Mouse (Mus musculus): ENCODE data around the gene Gale. TPM values are rescaled to one million over a fixed set of nuclear protein-coding genes. Genes with fewer than 3 reads are reported as not detected.

Gene Gale
- polyA plus RNA-seq, 1 experiment = not detected

- 5% methylated on average over 15 of the region's 15 CpGs for WGBS
- H3K4me1 ChIP-seq (ENCODE audit: control insufficient read depth, insufficient read depth, low read length) = peaks cover 14% of the 10 kb centered on the region
- no peak for TF ChIP-seq CTCF (IDR thresholded peaks at IDR 0.05; ENCODE audit: insufficient read depth, low read depth, low read length)
- no peak for TF ChIP-seq POLR2A (IDR thresholded peaks at IDR 0.05; ENCODE audit: insufficient read depth, low read depth, low read length)
- H3K4me3 ChIP-seq (ENCODE audit: insufficient read depth, low read depth, low read length) = peak overlapping the region; percentile 82
- peak overlapping the region; percentile 90 for H3K27ac ChIP-seq (ENCODE audit: insufficient read depth, low read depth, low read length)
Observed at GRCm38 (mm10) chr4:135962946-135963345, 581 bp upstream of the Gale start.

- Histone ChIP-seq H3K4me3 (ENCODE audit: insufficient read depth, low read depth, low read length) (peak overlapping the region; percentile 82), H3K27ac (ENCODE audit: insufficient read depth, low read depth, low read length) (0 out of 2 replicates have a peak overlapping the region, but pooled peaks have one; percentile 65), H3K4me1 (ENCODE audit: control insufficient read depth, insufficient read depth, low read length) (peaks cover 14% of the 10 kb centered on the region)
- TF ChIP-seq POLR2A (IDR thresholded peaks at IDR 0.05; ENCODE audit: insufficient read depth, low read depth, low read length) (no peak), CTCF (IDR thresholded peaks at IDR 0.05; ENCODE audit: insufficient read depth, low read depth, low read length) (no peak; the same call in 1 of the 2 replicates)
- 2% methylated on average over 12 of the region's 12 CpGs for WGBS
Observed at GRCm38 (mm10) chr4:135964426-135964825, 899 bp downstream of the Gale start.

DNA sequence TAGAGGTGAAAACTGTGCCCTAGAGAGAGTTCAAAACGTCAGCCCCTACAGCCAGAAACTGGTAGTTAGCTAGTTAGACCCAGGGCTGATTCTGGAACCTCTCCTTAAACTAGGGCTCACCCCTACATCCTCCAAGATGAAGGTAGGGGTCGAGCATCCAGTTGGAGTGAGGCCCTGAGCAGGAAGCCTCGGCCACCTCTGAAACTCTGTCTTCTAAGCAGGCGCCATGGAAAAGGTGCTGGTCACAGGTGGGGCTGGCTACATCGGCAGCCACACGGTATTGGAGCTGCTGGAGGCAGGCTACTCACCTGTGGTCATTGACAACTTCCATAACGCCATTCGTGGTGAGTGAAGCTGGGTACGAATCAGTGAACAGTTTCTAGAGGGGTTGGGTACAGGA, 1.6 kb downstream of the Gale start:
- Histone ChIP-seq H3K27ac (ENCODE audit: insufficient read depth, low read depth, low read length) (no peak overlapping the region), H3K4me3 (ENCODE audit: insufficient read depth, low read depth, low read length) (no peak overlapping the region), H3K4me1 (ENCODE audit: control insufficient read depth, insufficient read depth, low read length) (peaks cover 18% of the 10 kb centered on the region)
- TF ChIP-seq POLR2A (IDR thresholded peaks at IDR 0.05; ENCODE audit: insufficient read depth, low read depth, low read length) (no peak), CTCF (IDR thresholded peaks at IDR 0.05; ENCODE audit: insufficient read depth, low read depth, low read length) (no peak)
- WGBS = 79% methylated on average over 9 of the region's 9 CpGs

- TF ChIP-seq POLR2A (IDR thresholded peaks at IDR 0.05; ENCODE audit: insufficient read depth, low read depth, low read length) (no peak), CTCF (IDR thresholded peaks at IDR 0.05; ENCODE audit: insufficient read depth, low read depth, low read length) (no peak)
- peaks cover 26% of the 10 kb centered on the region for H3K4me1 ChIP-seq (ENCODE audit: control insufficient read depth, insufficient read depth, low read length)
- no peak overlapping the region for H3K4me3 ChIP-seq (ENCODE audit: insufficient read depth, low read depth, low read length)
- H3K27ac ChIP-seq (ENCODE audit: insufficient read depth, low read depth, low read length) = no peak overlapping the region
- 92% methylated on average over 16 of the region's 16 CpGs for WGBS
Observed at GRCm38 (mm10) chr4:135966283-135966682, 2.8 kb downstream of the Gale start.

DNA sequence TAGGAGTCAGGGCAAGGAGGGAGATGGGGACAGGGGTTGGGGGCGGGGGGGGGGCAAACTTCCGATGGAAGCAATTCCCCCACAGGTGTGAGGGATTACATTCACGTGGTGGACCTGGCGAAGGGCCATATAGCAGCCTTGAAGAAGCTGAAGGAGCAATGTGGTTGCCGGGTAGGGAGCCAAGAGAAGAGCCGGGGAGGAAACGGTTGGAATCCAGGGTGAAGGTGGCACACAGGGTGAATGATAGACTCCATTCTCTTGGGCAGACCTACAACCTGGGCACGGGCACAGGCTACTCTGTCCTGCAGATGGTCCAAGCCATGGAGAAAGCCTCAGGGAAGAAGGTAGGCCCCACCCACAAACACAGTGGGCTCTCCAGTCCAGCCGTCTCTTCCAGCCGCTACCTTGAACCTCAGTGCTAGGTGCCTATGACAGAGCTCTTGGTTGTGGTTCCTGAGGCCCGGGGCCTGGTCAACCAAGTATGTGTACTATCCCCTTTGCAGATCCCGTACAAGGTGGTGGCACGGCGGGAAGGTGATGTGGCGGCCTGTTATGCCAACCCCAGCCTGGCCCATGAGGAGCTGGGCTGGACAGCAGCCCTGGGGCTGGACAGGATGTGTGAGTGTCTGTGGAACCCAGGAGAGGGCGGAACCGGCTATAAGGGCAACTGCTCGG, 3.7 kb downstream of the Gale start:
- TF ChIP-seq CTCF (IDR thresholded peaks at IDR 0.05; ENCODE audit: insufficient read depth, low read depth, low read length) = no peak
- TF ChIP-seq POLR2A (IDR thresholded peaks at IDR 0.05; ENCODE audit: insufficient read depth, low read depth, low read length) = no peak
- Histone ChIP-seq H3K4me3 (ENCODE audit: insufficient read depth, low read depth, low read length) (no peak overlapping the region), H3K27ac (ENCODE audit: insufficient read depth, low read depth, low read length) (no peak overlapping the region), H3K4me1 (ENCODE audit: control insufficient read depth, insufficient read depth, low read length) (peaks cover 33% of the 10 kb centered on the region)
- 89% methylated on average over 18 of the region's 18 CpGs for WGBS

DNA sequence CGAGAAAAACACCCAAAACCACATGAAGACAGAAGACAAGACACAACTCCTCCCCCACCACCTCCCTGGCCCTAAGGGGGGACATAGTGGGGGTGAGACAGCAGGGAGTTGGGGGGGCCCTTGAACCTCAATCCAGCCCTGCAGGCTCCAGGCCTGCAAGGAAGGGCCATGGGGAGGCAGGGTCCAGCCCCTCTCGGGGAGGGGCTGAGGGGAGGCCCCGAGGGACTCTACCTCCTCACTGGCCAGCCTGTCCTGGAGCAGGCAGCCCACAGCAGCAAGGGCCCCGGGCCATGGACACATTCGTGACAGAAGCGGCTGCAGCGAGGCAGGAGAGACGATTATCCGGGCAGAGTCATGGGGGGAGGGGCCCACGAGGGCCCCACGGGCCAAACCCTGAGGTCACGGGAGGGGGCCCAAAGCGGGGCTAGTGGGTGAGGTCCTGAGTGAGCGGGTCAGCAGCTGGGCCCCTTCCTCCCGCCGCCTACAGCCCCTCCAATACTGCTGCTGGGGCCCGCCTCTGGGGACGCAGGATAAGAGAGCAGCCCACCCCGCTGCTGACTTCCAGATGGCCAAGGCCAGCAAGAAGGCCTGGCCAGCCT, 4.8 kb downstream of the Gale start:
- TF ChIP-seq POLR2A (IDR thresholded peaks at IDR 0.05; ENCODE audit: insufficient read depth, low read depth, low read length) = no peak
- no peak for TF ChIP-seq CTCF (IDR thresholded peaks at IDR 0.05; ENCODE audit: insufficient read depth, low read depth, low read length)
- 78% methylated on average over 19 of the region's 19 CpGs for WGBS
- Histone ChIP-seq H3K4me1 (ENCODE audit: control insufficient read depth, insufficient read depth, low read length) (peaks cover 33% of the 10 kb centered on the region), H3K27ac (ENCODE audit: insufficient read depth, low read depth, low read length) (no peak overlapping the region), H3K4me3 (ENCODE audit: insufficient read depth, low read depth, low read length) (no peak overlapping the region)

DNA sequence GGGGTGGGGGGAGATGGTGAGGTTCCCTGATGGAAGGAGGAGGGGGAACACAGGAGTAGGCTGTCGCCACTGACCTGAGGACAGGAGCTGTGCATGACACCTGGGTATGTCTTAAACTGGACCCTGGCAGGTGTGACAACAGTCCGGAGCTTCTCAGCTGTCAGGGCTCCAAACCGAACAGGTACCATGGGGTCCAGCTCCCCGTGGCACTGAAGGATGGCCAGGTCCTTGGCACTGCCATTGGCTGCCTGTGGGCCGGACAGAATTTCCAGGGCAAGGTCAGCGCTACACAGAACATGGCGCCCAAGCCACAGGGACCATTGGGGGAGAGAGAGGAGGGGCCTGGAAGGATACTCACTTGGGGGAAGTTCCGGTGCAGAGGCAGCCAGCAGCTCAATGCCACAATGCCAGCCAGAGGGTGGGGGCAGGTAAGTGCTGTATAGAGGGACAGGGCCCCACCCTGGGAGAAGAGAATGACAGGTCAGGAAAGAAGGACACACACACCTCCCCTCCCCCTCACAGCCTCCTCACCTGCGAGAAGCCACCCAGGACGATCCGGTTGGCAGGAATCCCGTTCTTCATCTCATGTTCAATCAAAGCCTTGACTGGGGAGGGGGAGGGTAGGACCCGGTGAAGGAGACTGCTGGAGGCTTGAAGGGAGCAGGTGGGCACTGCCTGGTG, 5.7 kb downstream of the Gale start:
- H3K4me1 ChIP-seq (ENCODE audit: control insufficient read depth, insufficient read depth, low read length) = peaks cover 30% of the 10 kb centered on the region
- 0 out of 2 replicates have a peak, but pooled peaks have one; percentile 18 for TF ChIP-seq POLR2A (IDR thresholded peaks at IDR 0.05; ENCODE audit: insufficient read depth, low read depth, low read length)
- TF ChIP-seq CTCF (IDR thresholded peaks at IDR 0.05; ENCODE audit: insufficient read depth, low read depth, low read length) = no peak
- H3K4me3 ChIP-seq (ENCODE audit: insufficient read depth, low read depth, low read length) = no peak overlapping the region
- WGBS = 88% methylated on average over 13 of the region's 13 CpGs
- H3K27ac ChIP-seq (ENCODE audit: insufficient read depth, low read depth, low read length) = no peak overlapping the region

- no peak for TF ChIP-seq POLR2A (IDR thresholded peaks at IDR 0.05; ENCODE audit: insufficient read depth, low read depth, low read length)
- no peak for TF ChIP-seq CTCF (IDR thresholded peaks at IDR 0.05; ENCODE audit: insufficient read depth, low read depth, low read length)
- no peak overlapping the region for H3K4me3 ChIP-seq (ENCODE audit: insufficient read depth, low read depth, low read length)
- no peak overlapping the region for H3K27ac ChIP-seq (ENCODE audit: insufficient read depth, low read depth, low read length)
- H3K4me1 ChIP-seq (ENCODE audit: control insufficient read depth, insufficient read depth, low read length) = peaks cover 20% of the 10 kb centered on the region
- WGBS = 84% methylated on average over 11 of the region's 11 CpGs
Observed at GRCm38 (mm10) chr4:135970585-135970984, 7.1 kb downstream of the Gale start.

Measured in olfactory bulb, adult 2 months (tissue).